Mouse (Mus musculus) bone marrow macrophage, adult 2 months (primary cell): ENCODE measurements at regions not wholly inside any gene's neighbourhood (a gene's known extent, or its start where the extent isn't known, plus 50 kb on each side); places are given as distances from the start of the nearest gene placed in this dataset.

ENCODE experiments used
- CTCF ChIP-seq: IDR thresholded peaks from 2 replicates; pipeline ENCODE4 v1.5.1; 2012; ENCODE audit warnings: low read depth, mild to moderate bottlenecking, low read length, moderate library complexity
- POLR2A ChIP-seq: IDR thresholded peaks from 2 replicates; pipeline ENCODE4 v1.6.1; 2012; ENCODE audit warnings: mild to moderate bottlenecking, low read depth, low read length, borderline replicate concordance

GRCm38 (mm10) chr8:116359761-116360160, 145.0 kb upstream of the Dynlrb2 start:
- TF ChIP-seq CTCF (no peak), POLR2A (no peak)
